Mouse (Mus musculus): ENCODE measurements around the gene Baz2b. TPM values are rescaled to one million over a fixed set of nuclear protein-coding genes. Genes with fewer than 3 reads are reported as not detected.

Gene Baz2b
- total RNA-seq (2021): 10 to 100 TPM; 57.1 to 64.2 TPM
- long read RNA-seq, experiment 1, partial matches to known transcripts: 4 of 14 reads
- long read RNA-seq, experiment 1, other reads (novel, unspliced or antisense): 8 of 14 reads
- long read RNA-seq, experiment 2, partial matches to known transcripts: 8 of 22 reads
- long read RNA-seq, experiment 2, other reads (novel, unspliced or antisense): 13 of 22 reads

DNA sequence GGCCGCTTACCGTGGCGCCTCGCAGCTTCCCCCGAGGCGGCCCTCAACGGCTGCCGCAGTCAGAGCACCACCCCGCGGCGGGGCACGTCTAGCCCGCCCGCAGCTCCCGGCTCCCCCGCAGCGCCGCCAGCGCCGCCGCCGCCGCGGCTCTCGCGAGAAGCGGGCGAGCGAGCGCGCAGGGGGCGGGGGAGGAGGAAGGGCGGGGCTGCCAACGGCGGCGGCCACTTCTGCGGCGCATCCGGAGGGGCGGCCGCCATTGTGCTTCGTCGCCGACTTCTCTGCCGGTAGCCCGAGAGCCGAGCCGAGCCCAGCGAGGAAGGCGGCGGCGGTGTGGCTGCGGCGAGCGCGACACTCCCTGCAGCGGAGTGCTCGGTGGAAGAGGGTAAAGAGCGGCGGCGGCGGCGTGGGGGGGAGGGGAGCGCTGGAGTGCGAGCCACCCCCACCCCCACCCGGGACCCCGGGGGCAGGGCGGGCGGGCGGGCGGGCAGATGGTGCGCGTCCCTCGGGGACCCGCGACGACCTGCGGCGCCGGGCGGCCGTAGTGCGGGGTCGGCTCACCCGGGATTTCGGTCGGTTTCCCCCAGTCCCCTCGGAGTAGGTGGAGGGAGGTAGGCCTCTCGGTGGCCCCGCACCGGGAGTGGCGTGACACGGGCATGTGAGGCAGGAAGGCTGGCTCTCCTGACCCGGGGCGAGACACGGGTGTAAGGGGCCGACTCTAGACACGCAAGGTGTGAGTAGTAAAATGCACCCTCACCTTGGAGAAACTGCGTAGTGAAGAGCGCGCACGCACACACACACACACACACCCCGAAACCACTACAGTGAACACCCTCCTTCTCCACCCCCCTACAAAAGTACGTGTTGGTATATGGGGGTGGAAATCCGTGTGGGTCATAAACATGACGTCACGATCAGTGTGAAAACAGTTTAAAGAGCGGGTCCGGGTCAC lies at the start of gene Baz2b, which contains the start of gene March7:
Gene Baz2b (minus strand): TSS at position 137 of the 949 bp plus-strand sequence.
Gene March7 (plus strand): TSS at position 185 of the 949 bp plus-strand sequence.
- peak; percentile 85 to 90 for DNase-seq (ENCODE audit: low spot score in 2 of 2)

GRCm38 (mm10) chr2:60259186-60259585 lies 49.5 kb upstream of the Baz2b start:
- no peak for DNase-seq (ENCODE audit: low spot score in 2 of 2)

GRCm38 (mm10) chr2:60256751-60257150 lies 47.1 kb upstream of the Baz2b start:
- DNase-seq (ENCODE audit: low spot score in 2 of 2): no peak

GRCm38 (mm10) chr2:60253506-60253905 lies 43.9 kb upstream of the Baz2b start:
- DNase-seq (ENCODE audit: low spot score in 2 of 2): no peak

DNA sequence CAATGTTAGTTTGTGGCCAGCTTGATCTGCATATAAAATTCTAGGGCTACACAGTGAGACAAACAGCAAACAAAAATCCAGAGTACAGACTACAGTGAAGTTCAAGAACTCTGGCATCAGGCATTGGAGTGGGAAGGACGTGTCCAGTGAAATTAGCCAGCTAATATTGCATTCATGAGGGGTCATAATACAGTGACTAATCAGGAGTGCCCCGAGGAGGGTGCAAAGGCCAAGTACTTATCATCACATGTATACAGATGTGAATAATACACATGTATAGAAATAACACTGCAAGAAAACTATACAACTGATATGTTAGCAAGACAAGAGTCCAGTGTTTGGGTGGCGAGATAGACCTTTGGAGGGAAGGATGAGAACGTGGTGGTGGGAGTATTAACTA lies 43.1 kb upstream of the Baz2b start:
- DNase-seq (ENCODE audit: low spot score in 2 of 2): no peak

DNA sequence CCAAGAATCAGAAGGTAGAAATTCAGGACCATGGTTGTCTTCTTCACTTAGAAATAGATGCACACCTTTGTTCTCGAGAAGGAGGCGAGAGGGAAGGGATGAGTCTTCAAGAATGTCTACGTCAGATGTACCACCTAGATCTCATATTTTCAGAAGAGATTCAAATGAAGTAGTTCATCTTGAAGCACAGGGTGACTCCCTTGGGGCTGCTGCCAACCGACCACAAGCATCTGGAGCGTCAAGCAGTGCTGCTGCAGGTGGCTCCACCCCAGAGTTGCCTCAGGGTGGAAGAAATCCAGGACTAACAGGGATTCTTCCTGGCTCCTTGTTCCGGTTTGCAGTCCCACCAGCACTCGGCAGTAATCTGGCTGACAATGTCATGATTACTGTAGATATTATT lies 24.9 kb upstream of the Baz2b start:
- no peak for DNase-seq (ENCODE audit: low spot score in 2 of 2)

DNA sequence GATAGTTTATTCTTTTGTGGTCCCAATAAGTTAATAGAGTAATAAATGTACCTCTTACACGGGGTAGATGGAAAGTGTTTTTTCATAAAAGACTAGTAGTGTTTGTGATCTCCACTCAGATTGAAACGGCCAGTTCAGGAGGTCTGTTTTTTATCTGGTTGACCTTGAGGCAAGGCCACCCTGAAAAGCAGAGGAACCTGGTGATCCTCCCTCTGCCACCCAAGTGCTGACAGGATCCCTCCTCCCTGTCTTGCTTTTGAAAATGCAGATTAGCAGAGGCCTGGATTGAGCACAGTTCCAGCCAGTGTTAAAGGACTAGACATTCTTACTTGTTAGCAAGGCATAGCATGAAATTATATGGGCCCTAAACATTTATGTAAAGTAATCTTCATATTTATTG lies 23.5 kb upstream of the Baz2b start:
- no peak for DNase-seq (ENCODE audit: low spot score in 2 of 2)

GRCm38 (mm10) chr2:60230361-60230760 lies 20.7 kb upstream of the Baz2b start:
- no peak for DNase-seq (ENCODE audit: low spot score in 2 of 2)

- DNase-seq (ENCODE audit: low spot score in 2 of 2): no peak
Observed at GRCm38 (mm10) chr2:60228470-60228869, 18.8 kb upstream of the Baz2b start.

DNA sequence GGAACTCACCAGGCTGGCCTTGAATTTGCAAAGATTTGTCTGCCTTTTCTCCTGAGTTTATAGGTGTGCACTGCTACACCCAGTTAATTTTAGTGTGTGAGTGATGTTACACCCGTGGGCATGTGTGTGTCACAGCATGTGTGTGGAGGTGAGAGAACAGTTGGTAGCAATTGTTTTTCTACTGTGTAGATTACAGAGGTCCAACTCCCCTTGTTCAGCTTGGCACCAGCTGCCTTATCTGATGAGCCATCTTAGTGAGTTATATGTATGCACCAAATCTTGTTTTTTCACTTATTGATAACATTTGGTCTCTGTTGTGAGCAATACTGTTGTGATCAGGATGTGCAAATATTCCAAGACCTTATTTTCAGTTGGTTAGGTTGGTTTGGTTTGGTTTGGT lies 13.8 kb upstream of the Baz2b start:
- no peak for DNase-seq (ENCODE audit: low spot score in 2 of 2)

- DNase-seq (ENCODE audit: low spot score in 2 of 2): no peak
Observed at GRCm38 (mm10) chr2:60221954-60222353, 12.3 kb upstream of the Baz2b start.

DNA sequence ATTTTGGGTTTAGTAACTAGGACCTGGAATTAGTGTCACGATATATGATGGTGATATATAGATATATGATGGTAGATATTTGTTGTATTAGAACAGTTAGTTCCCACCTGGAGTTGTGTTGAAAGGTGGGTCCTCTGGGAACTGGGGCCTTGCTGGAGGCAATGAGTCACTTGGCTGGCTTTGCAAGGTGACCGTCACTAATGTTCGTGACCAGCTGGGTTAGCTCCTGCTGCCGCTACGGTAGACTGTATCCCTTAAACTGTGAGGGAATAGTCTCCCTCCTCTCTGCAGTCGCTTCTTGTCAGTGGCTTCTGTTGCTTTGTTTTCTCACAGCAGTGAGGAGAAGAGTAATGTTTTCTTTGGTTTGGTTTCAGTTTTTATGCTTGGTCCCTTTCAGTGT lies 11.6 kb upstream of the Baz2b start:
- no peak for DNase-seq (ENCODE audit: low spot score in 2 of 2)

- no peak for DNase-seq (ENCODE audit: low spot score in 2 of 2)
Observed at GRCm38 (mm10) chr2:60217620-60218019, 8.0 kb upstream of the Baz2b start.

- no peak for DNase-seq (ENCODE audit: low spot score in 2 of 2)
Observed at GRCm38 (mm10) chr2:60216547-60217153, 7.0 kb upstream of the Baz2b start.

DNA sequence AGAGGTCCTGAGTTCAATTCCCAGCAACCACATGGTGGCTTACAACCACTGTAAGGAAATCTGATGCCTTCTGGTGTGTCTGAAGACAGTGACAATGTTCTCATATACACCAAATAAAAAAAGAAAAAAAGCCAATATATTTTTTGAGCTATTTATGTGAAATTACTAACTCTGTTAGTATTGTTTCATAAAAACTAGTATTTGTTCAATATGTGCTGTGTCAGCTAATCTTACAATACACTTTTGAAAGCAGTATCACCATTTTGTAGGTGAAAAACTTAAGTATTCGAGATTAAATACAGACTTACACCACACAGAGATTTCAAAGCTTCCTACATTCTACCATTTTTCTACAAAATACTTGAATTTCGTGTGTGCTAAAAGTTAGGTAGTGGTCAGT lies 5.0 kb upstream of the Baz2b start:
- DNase-seq (ENCODE audit: low spot score in 2 of 2): no peak

- no peak for DNase-seq (ENCODE audit: low spot score in 2 of 2)
Observed at GRCm38 (mm10) chr2:60212488-60212887, 2.8 kb upstream of the Baz2b start.

GRCm38 (mm10) chr2:60210821-60211220 lies 1.2 kb upstream of the Baz2b start:
- no peak for DNase-seq (ENCODE audit: low spot score in 2 of 2)

DNA sequence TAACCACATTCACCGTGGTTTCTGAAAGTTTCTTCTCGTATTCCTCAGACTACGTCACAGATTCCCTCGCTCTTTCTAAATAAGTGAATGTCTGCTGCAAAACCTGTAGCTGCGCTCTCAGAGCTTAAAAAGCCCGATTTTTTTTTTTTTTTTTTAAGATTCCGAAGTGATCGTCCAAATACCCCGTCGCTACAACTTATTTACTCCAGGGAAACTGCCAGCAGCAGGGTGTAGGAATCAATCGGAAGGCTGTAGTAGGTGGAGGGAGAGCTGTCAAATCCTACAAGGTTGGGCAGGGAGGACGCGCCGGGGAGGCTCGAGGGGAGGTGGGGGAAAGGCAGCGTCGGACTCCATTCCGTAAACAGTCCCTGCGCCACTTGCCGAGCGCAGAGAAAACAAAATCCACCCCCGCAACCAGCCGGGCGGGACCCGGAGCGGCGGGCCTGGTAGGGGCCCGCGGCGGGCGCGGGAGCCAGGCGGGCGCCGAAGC lies 472 bp downstream of the Baz2b start:
- peak; percentile 26 to 53 for DNase-seq (ENCODE audit: low spot score in 2 of 2)

DNA sequence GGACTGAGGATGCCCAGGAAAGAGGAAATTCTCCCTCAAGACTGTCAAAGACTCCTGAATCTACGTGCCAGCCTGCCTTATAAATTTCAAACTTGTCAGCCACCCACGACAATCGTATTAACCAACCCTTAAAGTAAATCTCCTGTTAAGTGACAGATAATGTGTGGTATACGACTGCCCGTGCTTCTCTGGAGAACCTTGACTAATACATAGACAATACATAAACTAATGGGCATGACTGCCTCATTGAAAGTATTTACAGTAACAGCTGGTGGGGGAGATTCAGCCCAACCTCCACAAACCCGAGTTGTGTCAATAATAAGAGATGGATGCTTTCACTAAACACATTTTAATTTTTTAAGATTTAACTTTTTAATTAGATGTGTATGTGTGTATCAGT lies 3.8 kb downstream of the Baz2b start:
- DNase-seq (ENCODE audit: low spot score in 2 of 2): no peak

DNA sequence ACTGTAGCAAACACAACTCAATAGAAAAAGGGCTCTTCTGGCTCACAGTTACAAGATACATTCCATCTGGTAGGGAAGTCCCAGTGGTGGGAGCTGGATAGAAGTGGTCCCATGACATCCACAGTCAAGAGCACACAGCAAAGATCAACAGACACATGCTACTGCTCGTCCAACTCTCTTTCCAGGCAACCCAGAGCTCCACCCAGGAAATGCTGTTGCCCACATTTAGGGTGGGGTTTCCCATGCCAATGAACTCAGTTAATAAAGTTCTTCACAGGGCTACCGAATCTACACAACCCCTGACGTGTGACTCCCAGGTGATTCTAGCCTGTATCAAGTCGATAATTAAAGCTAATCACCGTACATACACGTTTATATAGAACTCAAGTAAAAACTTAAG lies 5.5 kb downstream of the Baz2b start:
- no peak for DNase-seq (ENCODE audit: low spot score in 2 of 2)

DNA sequence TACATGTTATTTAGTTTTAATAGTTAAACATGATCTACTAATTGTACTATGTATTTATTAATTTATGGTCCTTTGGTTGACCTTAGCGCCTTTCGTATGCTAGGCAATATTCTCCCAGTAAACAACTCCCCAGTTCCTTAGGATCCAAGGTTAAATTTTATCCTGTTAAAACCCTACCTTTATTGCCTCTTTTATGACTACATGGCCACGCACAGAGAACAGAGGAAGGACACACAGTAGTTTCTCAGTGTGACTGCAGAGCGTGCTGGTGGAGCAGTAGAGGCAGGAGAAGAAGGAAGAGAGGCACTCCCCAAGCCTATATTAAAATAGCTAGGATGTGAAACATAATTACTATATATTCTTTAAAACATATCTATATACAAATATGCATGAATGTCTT lies 5.9 kb downstream of the Baz2b start:
- DNase-seq (ENCODE audit: low spot score in 2 of 2): no peak
